ENCODE assay signal across 8 mouse cellular contexts in the genomic region with DNA sequence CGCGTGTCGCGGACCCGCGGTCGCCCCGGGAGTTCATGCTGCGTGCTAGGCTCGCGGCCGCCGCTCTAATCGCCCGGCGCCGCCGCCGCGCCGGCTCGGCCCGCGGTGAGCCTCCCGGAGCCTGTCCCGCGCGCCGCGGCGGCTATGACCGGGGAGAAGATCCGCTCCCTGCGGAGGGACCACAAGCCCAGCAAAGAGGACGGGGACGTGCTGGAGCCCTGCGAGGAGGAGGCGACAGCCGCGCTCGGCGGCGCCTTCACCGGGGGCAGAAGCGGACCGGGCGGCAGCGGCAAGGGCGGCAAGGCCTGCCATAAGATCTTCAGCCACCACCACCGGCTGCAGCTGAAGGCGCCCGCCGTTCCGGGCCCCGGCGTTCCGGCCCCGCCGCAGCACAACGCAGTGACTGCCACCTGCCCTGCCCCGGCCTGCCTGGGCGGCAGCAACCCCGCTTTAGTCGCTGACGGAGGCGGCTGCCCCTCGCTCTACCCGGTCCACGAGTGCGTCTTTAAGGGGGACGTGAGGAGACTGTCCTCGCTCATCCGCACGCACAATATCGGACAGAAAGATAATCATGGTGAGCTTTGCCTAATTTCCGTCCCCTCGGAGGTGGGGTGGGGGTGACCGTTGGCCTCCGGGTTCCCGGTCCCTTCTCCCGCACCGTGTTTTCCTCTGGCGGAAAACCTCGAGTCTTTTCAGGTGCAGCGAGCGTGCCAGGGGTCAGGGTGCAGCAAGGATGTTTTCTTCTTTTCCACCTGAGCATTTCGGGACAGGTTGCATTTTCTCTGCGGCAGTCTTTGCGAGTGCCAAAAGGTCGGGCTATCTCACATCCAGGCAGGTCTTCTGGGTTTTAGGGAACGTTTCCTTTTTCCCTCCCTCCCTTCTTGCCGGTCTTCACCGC. TPM values are rescaled to one million over a fixed set of nuclear protein-coding genes. Genes with fewer than 3 reads are reported as not detected.
DNase-seq lines count a peak whose midpoint lies in the region; ATAC-seq and TF ChIP-seq lines count a peak whose summit lies in the region.

No protein-coding gene starts in this region.

- peak overlapping the region; percentile 83 for H3K4me3 ChIP-seq in left cerebral cortex, adult 2 months
- peak overlapping the region; percentile 100 for H3K4me3 ChIP-seq in bone marrow, adult 2 months (replicated peaks; ENCODE audit: control insufficient read depth, low read depth, low read length)
- peak overlapping the region; percentile 98 for H3K4me3 ChIP-seq in forebrain, embryonic 10.5 days
- peak overlapping the region; percentile 93 for H3K4me3 ChIP-seq in hindbrain, embryonic 16.5 days (ENCODE audit: low read length)
- H3K4me3 ChIP-seq in limb, embryonic 15.5 days, result peak overlapping the region; percentile 96
- H3K4me3 ChIP-seq in midbrain, embryonic 11.5 days (ENCODE audit: low read depth, low read length), result peak overlapping the region; percentile 96
- peak overlapping the region; percentile 100 for H3K4me3 ChIP-seq in stomach, embryonic 16.5 days (replicated peaks; ENCODE audit: low read length)

- TF ChIP-seq POLR2A in bone marrow, adult 2 months (IDR thresholded peaks at IDR 0.05; ENCODE audit: borderline replicate concordance, control insufficient read depth, low read depth, low read length), result no peak

- DNase-seq in left cerebral cortex, adult 2 months (ENCODE audit: extremely low spot score in 1 of 2, low spot score in 2 of 2), result peak; percentile 32 to 51
- DNase-seq in left cerebral cortex, adult 11 months (ENCODE audit: low spot score), result no peak
- no peak for DNase-seq in forebrain, embryonic 10.5 days (ENCODE audit: extremely low spot score, low spot score)
- peak; percentile 94 for DNase-seq in midbrain, embryonic 11.5 days (ENCODE audit: low spot score, missing footprints)

- H3K4me1 ChIP-seq in bone marrow, adult 2 months (ENCODE audit: control insufficient read depth, insufficient read depth, low read length), result peaks cover 2% of the 10 kb centered on the region
- H3K4me1 ChIP-seq in forebrain, embryonic 10.5 days, result peaks cover 25% of the 10 kb centered on the region
- peaks cover 12% of the 10 kb centered on the region for H3K4me1 ChIP-seq in hindbrain, embryonic 16.5 days (ENCODE audit: control insufficient read depth, insufficient read depth, low read depth, low read length)
- peaks cover 6% of the 10 kb centered on the region for H3K4me1 ChIP-seq in limb, embryonic 15.5 days
- peaks cover 9% of the 10 kb centered on the region; the same call in 1 of the 2 replicates for H3K4me1 ChIP-seq in midbrain, embryonic 11.5 days (ENCODE audit: control insufficient read depth, insufficient read depth, low read length)
- peaks cover 7% of the 10 kb centered on the region; the same call in 1 of the 2 replicates for H3K4me1 ChIP-seq in stomach, embryonic 16.5 days (ENCODE audit: control insufficient read depth, insufficient read depth, low read length)

- peaks cover 16% of the 10 kb centered on the region for H3K36me3 ChIP-seq in forebrain, embryonic 10.5 days (replicated peaks)
- H3K36me3 ChIP-seq in hindbrain, embryonic 16.5 days (ENCODE audit: control insufficient read depth, insufficient read depth, low read length), result no peaks in the 10 kb centered on the region
- H3K36me3 ChIP-seq in limb, embryonic 15.5 days, result no peaks in the 10 kb centered on the region; the same call in 1 of the 2 replicates
- no peaks in the 10 kb centered on the region for H3K36me3 ChIP-seq in midbrain, embryonic 11.5 days (ENCODE audit: control insufficient read depth, insufficient read depth, low read length)
- H3K36me3 ChIP-seq in stomach, embryonic 16.5 days (ENCODE audit: control insufficient read depth, insufficient read depth, low read length), result no peaks in the 10 kb centered on the region

- under 1% methylated on average over 93 of the region's 93 CpGs for WGBS in bone marrow, adult 2 months
- WGBS in forebrain, embryonic 10.5 days, result under 1% methylated on average over 76 of the region's 93 CpGs
- WGBS in hindbrain, embryonic 16.5 days, result under 1% methylated on average over 58 of the region's 93 CpGs
- WGBS in limb, embryonic 15.5 days, result under 1% methylated on average over 92 of the region's 93 CpGs
- under 1% methylated on average over 89 of the region's 93 CpGs for WGBS in midbrain, embryonic 11.5 days
- WGBS in stomach, embryonic 16.5 days, result under 1% methylated on average over 91 of the region's 93 CpGs

- ATAC-seq in hindbrain, embryonic 16.5 days, result peak; percentile 73
- ATAC-seq in limb, embryonic 15.5 days (ENCODE audit: insufficient number of reproducible peaks, low FRiP score, low TSS enrichment, low read depth), result peak; percentile 58
- ATAC-seq in midbrain, embryonic 11.5 days (ENCODE audit: low FRiP score), result peak; percentile 80
- ATAC-seq in stomach, embryonic 16.5 days (ENCODE audit: insufficient read depth, low FRiP score), result peak; percentile 54

- H3K9me3 ChIP-seq in forebrain, embryonic 10.5 days, result no peaks in the 10 kb centered on the region
- no peaks in the 10 kb centered on the region for H3K9me3 ChIP-seq in hindbrain, embryonic 16.5 days (ENCODE audit: control insufficient read depth, low read length)
- H3K9me3 ChIP-seq in limb, embryonic 15.5 days, result no peaks in the 10 kb centered on the region
- no peaks in the 10 kb centered on the region for H3K9me3 ChIP-seq in midbrain, embryonic 11.5 days (ENCODE audit: control insufficient read depth, low read length)
- no peaks in the 10 kb centered on the region for H3K9me3 ChIP-seq in stomach, embryonic 16.5 days (replicated peaks; ENCODE audit: control insufficient read depth, low read length)

- H3K27me3 ChIP-seq in forebrain, embryonic 10.5 days (ENCODE audit: poor library complexity, severe bottlenecking), result no peaks in the 10 kb centered on the region
- H3K27me3 ChIP-seq in hindbrain, embryonic 16.5 days (replicated peaks; ENCODE audit: control insufficient read depth, insufficient read depth, low read length), result no peaks in the 10 kb centered on the region
- no peaks in the 10 kb centered on the region for H3K27me3 ChIP-seq in limb, embryonic 15.5 days
- no peaks in the 10 kb centered on the region for H3K27me3 ChIP-seq in midbrain, embryonic 11.5 days (ENCODE audit: control insufficient read depth, insufficient read depth, low read length)
- H3K27me3 ChIP-seq in stomach, embryonic 16.5 days (ENCODE audit: control insufficient read depth, insufficient read depth, low read length), result no peaks in the 10 kb centered on the region

- intact Hi-C loops in left cerebral cortex, adult 2 months (cut with DNase I), result loop anchor here (1.0 to 5.0 kb wide), 4 partner anchors 70 to 380 kb away; partner anchors contain the start of genes Lrrc40, Ptger3 and Srsf11

- H3K9ac ChIP-seq in hindbrain, embryonic 16.5 days (ENCODE audit: low read depth, low read length), result peak overlapping the region; percentile 94
- peak overlapping the region; percentile 87 for H3K9ac ChIP-seq in limb, embryonic 15.5 days
- peak overlapping the region; percentile 95 for H3K9ac ChIP-seq in midbrain, embryonic 11.5 days (ENCODE audit: low read length)
- H3K9ac ChIP-seq in stomach, embryonic 16.5 days (ENCODE audit: low read length), result peak overlapping the region; percentile 96

- H3K27ac ChIP-seq in left cerebral cortex, adult 2 months, result peak overlapping the region; percentile 98
- peak overlapping the region; percentile 100 for H3K27ac ChIP-seq in bone marrow, adult 2 months (ENCODE audit: control insufficient read depth, insufficient read depth, low read depth, low read length, poor library complexity)
- H3K27ac ChIP-seq in forebrain, embryonic 10.5 days, result peak overlapping the region; percentile 97
- peak overlapping the region; percentile 97 for H3K27ac ChIP-seq in hindbrain, embryonic 16.5 days (ENCODE audit: low read depth, low read length)
- peak overlapping the region; percentile 98 for H3K27ac ChIP-seq in limb, embryonic 15.5 days
- peak overlapping the region; percentile 95 for H3K27ac ChIP-seq in midbrain, embryonic 11.5 days (ENCODE audit: low read depth, low read length)
- H3K27ac ChIP-seq in stomach, embryonic 16.5 days (ENCODE audit: low read length), result peak overlapping the region; percentile 95

- no peak for TF ChIP-seq CTCF in left cerebral cortex, adult 2 months (IDR thresholded peaks at IDR 0.05)
- TF ChIP-seq CTCF in bone marrow, adult 2 months (IDR thresholded peaks at IDR 0.05; ENCODE audit: control insufficient read depth, insufficient read depth, low read length), result no peak

- peak overlapping the region; percentile 95 for H3K4me2 ChIP-seq in hindbrain, embryonic 16.5 days (ENCODE audit: low read length)
- peak overlapping the region; percentile 83 for H3K4me2 ChIP-seq in limb, embryonic 15.5 days
- peak overlapping the region; percentile 78 for H3K4me2 ChIP-seq in midbrain, embryonic 11.5 days
- H3K4me2 ChIP-seq in stomach, embryonic 16.5 days (ENCODE audit: low read depth, low read length), result peak overlapping the region; percentile 88

RNA-seq across cellular contexts. Expression of gene Ankrd13c, which starts 0.6 kb away (rescaled TPM):
- 100 to 1,000 TPM; 102 to 103 TPM for total RNA-seq in left cerebral cortex, adult 2 months (2021)
- polyA plus RNA-seq in bone marrow, adult 2 months (2011; ENCODE audit: insufficient read depth, insufficient read length, low replicate concordance, missing spikeins), result 13.5 and 30.1 TPM in 2 replicates
- 18.1 and 19.6 TPM in 2 replicates for polyA plus RNA-seq in forebrain, embryonic 10.5 days (2016; fragmentation: Nextera tagmentation; extraction: Ambion mirVana)
- polyA plus RNA-seq in hindbrain, embryonic 16.5 days (2015; fragmentation: Nextera tagmentation; extraction: Ambion mirVana), result 25.2 and 26.8 TPM in 2 replicates
- 13.0 and 16.9 TPM in 2 replicates for polyA plus RNA-seq in limb, embryonic 15.5 days (2015; fragmentation: Nextera tagmentation; extraction: Ambion mirVana)
- 22.3 and 24.0 TPM in 2 replicates for polyA plus RNA-seq in midbrain, embryonic 11.5 days (2014; fragmentation: Nextera tagmentation; extraction: Ambion mirVana)
- polyA plus RNA-seq in stomach, embryonic 16.5 days (2015; fragmentation: Nextera tagmentation; extraction: Ambion mirVana), result 13.6 and 16.7 TPM in 2 replicates

RNA-seq across cellular contexts. Expression of gene Cth, which starts 22.8 kb away (rescaled TPM):
- total RNA-seq in left cerebral cortex, adult 2 months (2021), result 1 to 10 TPM; 5.4 to 6.9 TPM
- 23.4 TPM in 1 of 2 replicates, not detected in the other for polyA plus RNA-seq in bone marrow, adult 2 months (2011; ENCODE audit: insufficient read depth, insufficient read length, low replicate concordance, missing spikeins)
- polyA plus RNA-seq in forebrain, embryonic 10.5 days (2016; fragmentation: Nextera tagmentation; extraction: Ambion mirVana), result 20.4 and 22.7 TPM in 2 replicates
- 2.6 and 3.5 TPM in 2 replicates for polyA plus RNA-seq in hindbrain, embryonic 16.5 days (2015; fragmentation: Nextera tagmentation; extraction: Ambion mirVana)
- 13.5 and 13.9 TPM in 2 replicates for polyA plus RNA-seq in limb, embryonic 15.5 days (2015; fragmentation: Nextera tagmentation; extraction: Ambion mirVana)
- polyA plus RNA-seq in midbrain, embryonic 11.5 days (2014; fragmentation: Nextera tagmentation; extraction: Ambion mirVana), result 11.6 and 12.2 TPM in 2 replicates
- polyA plus RNA-seq in stomach, embryonic 16.5 days (2015; fragmentation: Nextera tagmentation; extraction: Ambion mirVana), result 21.7 and 23.7 TPM in 2 replicates

Comparison
In these comparisons a context has a peak if more than half of its experiments do, and no peak if none do; other contexts are left out.
1. DNase-seq: peak in left cerebral cortex, adult 2 months (2 of 2) and midbrain, embryonic 11.5 days (single experiment); none in left cerebral cortex, adult 11 months (single experiment) and forebrain, embryonic 10.5 days (single experiment).
2. Peak in every context shown above with its lines, with median percentiles within 50 percentile points of each other: H3K27ac ChIP-seq, H3K4me3 ChIP-seq, ATAC-seq, H3K4me2 ChIP-seq and H3K9ac ChIP-seq.